Mouse (Mus musculus): ENCODE measurements around the gene Aftph. TPM values are rescaled to one million over a fixed set of nuclear protein-coding genes. Genes with fewer than 3 reads are reported as not detected.

Aftph gene
- 10 to 100 TPM; 47.5 to 50.4 TPM for total RNA-seq (2023)

GRCm38 (mm10) chr11:20741201-20742100 is at the start of gene Aftph:
TSS of gene Aftph (minus strand) at chr11:20741589.

Other genes starting within 250 kb of the Aftph start
- 10 to 100 TPM; 17.0 to 19.5 TPM for gene Sertad2, start 198.3 kb downstream of the Aftph start, total RNA-seq (2023)
- gene Lgalsl, start 89.5 kb upstream of the Aftph start, total RNA-seq (2023), result 1 to 10 TPM; 2.8 to 5.2 TPM